Mouse (Mus musculus) kidney, embryonic 15.5 days (tissue): Measurements from ENCODE around the gene Nxph3. TPM values are rescaled to one million over a fixed set of nuclear protein-coding genes. Genes with fewer than 3 reads are reported as not detected.

ENCODE experiments used
- ATAC-seq: fragments of 200-750 bp; cut with Nextera tagmentation; replicated peaks from 2 replicates; pipeline ENCODE4 v1.8.0; 2017; ENCODE audit warnings: moderate TSS enrichment; ENCODE audit not compliant: low FRiP score
- H3K27ac ChIP-seq: fragments of 300-500 bp; sonication (generic); 2 replicates; pipeline ENCODE4 v1.5.1; 2015; ENCODE audit warnings: mild to moderate bottlenecking, inconsistent platforms
- H3K27me3 ChIP-seq: fragments of 300-500 bp; sonication (generic); 2 replicates; pipeline ENCODE4 v1.6.1; 2015; ENCODE audit warnings: inconsistent platforms
- H3K36me3 ChIP-seq: fragments of 300-500 bp; sonication (generic); 2 replicates; pipeline ENCODE4 v1.6.1; 2015; ENCODE audit warnings: inconsistent platforms
- H3K4me1 ChIP-seq: fragments of 300-500 bp; sonication (generic); 2 replicates; pipeline ENCODE4 v1.6.1; 2015; ENCODE audit warnings: inconsistent platforms
- H3K4me2 ChIP-seq: fragments of 300-500 bp; sonication (generic); 2 replicates; pipeline ENCODE4 v1.6.1; 2015; ENCODE audit warnings: moderate library complexity, mild to moderate bottlenecking, inconsistent platforms
- H3K4me3 ChIP-seq: fragments of 300-500 bp; sonication (generic); replicated peaks from 2 replicates; pipeline ENCODE4 v1.5.1; 2015; ENCODE audit warnings: mild to moderate bottlenecking, inconsistent platforms
- H3K9ac ChIP-seq: fragments of 300-500 bp; sonication (generic); 2 replicates; pipeline ENCODE4 v1.6.1; 2015; ENCODE audit warnings: mild to moderate bottlenecking, inconsistent platforms
- H3K9me3 ChIP-seq: fragments of 300-500 bp; sonication (generic); replicated peaks from 2 replicates; pipeline ENCODE4 v1.6.1; 2016; ENCODE audit warnings: inconsistent platforms
- WGBS: fragments of 180-500 bp; shearing (Covaris S2); methylation state at CpG from one replicate; pipeline ENCODE4 v1.1.7; 2015; ENCODE audit warnings: mixed read lengths; 5-methylcytosine and 5-hydroxymethylcytosine counted together
- polyA plus RNA-seq: library from polyadenylated mRNA; unstranded; fragments of >200 nt; fragmentation: Nextera tagmentation; extraction: Ambion mirVana; gene quantifications from 2 replicates; pipeline ENCODE4 v1.2.1, GENCODE M21; 2015

The Nxph3 gene
- polyA plus RNA-seq, 1 experiment from 2014 or later, result 0.40 TPM

- H3K36me3 ChIP-seq, result no peaks in the 10 kb centered on the region
- no peak for ATAC-seq
- H3K4me2 ChIP-seq, result no peak overlapping the region
- H3K4me1 ChIP-seq, result peaks cover 65% of the 10 kb centered on the region
- peaks cover 68% of the 10 kb centered on the region for H3K27me3 ChIP-seq
- H3K27ac ChIP-seq, result no peak overlapping the region
- no peak overlapping the region for H3K9ac ChIP-seq
- WGBS, result 2% methylated on average over 5 of the region's 5 CpGs
- H3K4me3 ChIP-seq, result no peak overlapping the region
- H3K9me3 ChIP-seq, result no peaks in the 10 kb centered on the region
Observed at GRCm38 (mm10) chr11:95516491-95516911, 2.1 kb upstream of the Nxph3 start.

GRCm38 (mm10) chr11:95515376-95516323, 1.3 kb upstream of the Nxph3 start:
- WGBS, result 46% methylated on average over 17 of the region's 17 CpGs
- Histone ChIP-seq H3K27me3 (peaks cover 69% of the 10 kb centered on the region), H3K27ac (0 out of 2 replicates have a peak overlapping the region, but pooled peaks have one; percentile 37), H3K9ac (no peak overlapping the region), H3K4me3 (no peak overlapping the region), H3K9me3 (no peaks in the 10 kb centered on the region), H3K4me2 (peak overlapping the region; percentile 99), H3K36me3 (no peaks in the 10 kb centered on the region), H3K4me1 (peaks cover 58% of the 10 kb centered on the region)
- ATAC-seq, result no peak

GRCm38 (mm10) chr11:95513461-95514297, 691 bp downstream of the Nxph3 start:
- Histone ChIP-seq H3K4me2 (peak overlapping the region; percentile 99), H3K4me1 (peaks cover 50% of the 10 kb centered on the region), H3K9ac (peak overlapping the region; percentile 47), H3K36me3 (no peaks in the 10 kb centered on the region), H3K9me3 (no peaks in the 10 kb centered on the region), H3K4me3 (peak overlapping the region; percentile 59), H3K27ac (no peak overlapping the region), H3K27me3 (peaks cover 74% of the 10 kb centered on the region)
- ATAC-seq, result peak; percentile 49
- WGBS, result 1% methylated on average over 63 of the region's 66 CpGs

- 80% methylated on average over 6 of the region's 6 CpGs for WGBS
- ATAC-seq, result no peak
- Histone ChIP-seq H3K9ac (no peak overlapping the region), H3K4me3 (no peak overlapping the region), H3K27me3 (peaks cover 72% of the 10 kb centered on the region), H3K36me3 (no peaks in the 10 kb centered on the region), H3K27ac (no peak overlapping the region), H3K4me2 (no peak overlapping the region; the same call in 1 of the 2 replicates), H3K9me3 (no peaks in the 10 kb centered on the region), H3K4me1 (peaks cover 57% of the 10 kb centered on the region)
Observed at GRCm38 (mm10) chr11:95512383-95512782, 2.0 kb downstream of the Nxph3 start.

- Histone ChIP-seq H3K4me3 (no peak overlapping the region), H3K27me3 (peaks cover 68% of the 10 kb centered on the region), H3K36me3 (no peaks in the 10 kb centered on the region), H3K9me3 (no peaks in the 10 kb centered on the region), H3K4me1 (peaks cover 56% of the 10 kb centered on the region), H3K27ac (no peak overlapping the region), H3K9ac (no peak overlapping the region), H3K4me2 (no peak overlapping the region)
- 80% methylated on average over 1 of the region's 1 CpGs for WGBS
- ATAC-seq, result no peak
Observed at GRCm38 (mm10) chr11:95511919-95512318, 2.5 kb downstream of the Nxph3 start.

GRCm38 (mm10) chr11:95510631-95511030, 3.7 kb downstream of the Nxph3 start:
- no peak overlapping the region for H3K4me2 ChIP-seq
- ATAC-seq, result no peak
- no peaks in the 10 kb centered on the region for H3K36me3 ChIP-seq
- no peak overlapping the region for H3K9ac ChIP-seq
- peaks cover 49% of the 10 kb centered on the region for H3K4me1 ChIP-seq
- WGBS, result 91% methylated on average over 12 of the region's 12 CpGs
- H3K27ac ChIP-seq, result no peak overlapping the region
- peaks cover 56% of the 10 kb centered on the region for H3K27me3 ChIP-seq
- no peak overlapping the region for H3K4me3 ChIP-seq
- H3K9me3 ChIP-seq, result no peaks in the 10 kb centered on the region

GRCm38 (mm10) chr11:95509126-95509717, 5.1 kb downstream of the Nxph3 start:
- Histone ChIP-seq H3K36me3 (no peaks in the 10 kb centered on the region), H3K4me3 (no peak overlapping the region), H3K27ac (no peak overlapping the region), H3K9ac (no peak overlapping the region), H3K4me2 (no peak overlapping the region), H3K4me1 (peaks cover 37% of the 10 kb centered on the region), H3K9me3 (no peaks in the 10 kb centered on the region), H3K27me3 (peaks cover 42% of the 10 kb centered on the region)
- no peak for ATAC-seq
- 85% methylated on average over 6 of the region's 6 CpGs for WGBS

GRCm38 (mm10) chr11:95508211-95508926, 6.0 kb downstream of the Nxph3 start:
- WGBS, result 44% methylated on average over 13 of the region's 13 CpGs
- H3K4me3 ChIP-seq, result no peak overlapping the region

GRCm38 (mm10) chr11:95507785-95508184, 6.6 kb downstream of the Nxph3 start:
- WGBS, result 71% methylated on average over 5 of the region's 5 CpGs
- Histone ChIP-seq H3K36me3 (no peaks in the 10 kb centered on the region), H3K4me1 (peaks cover 31% of the 10 kb centered on the region), H3K4me2 (no peak overlapping the region), H3K27me3 (peaks cover 28% of the 10 kb centered on the region), H3K9me3 (no peaks in the 10 kb centered on the region), H3K27ac (no peak overlapping the region), H3K4me3 (no peak overlapping the region), H3K9ac (no peak overlapping the region)
- no peak for ATAC-seq

More at GRCm38 (mm10) chr11:95508211-95508926, 6.0 kb downstream of the Nxph3 start:
- H3K9me3 ChIP-seq, result no peaks in the 10 kb centered on the region
- peaks cover 34% of the 10 kb centered on the region for H3K27me3 ChIP-seq
- no peaks in the 10 kb centered on the region for H3K36me3 ChIP-seq
- H3K4me2 ChIP-seq, result peak overlapping the region; percentile 42
- no peak overlapping the region for H3K27ac ChIP-seq
- H3K9ac ChIP-seq, result no peak overlapping the region
- no peak for ATAC-seq
- peaks cover 36% of the 10 kb centered on the region for H3K4me1 ChIP-seq

GRCm38 (mm10) chr11:95507041-95507716, 7.2 kb downstream of the Nxph3 start:
- Histone ChIP-seq H3K9me3 (no peaks in the 10 kb centered on the region), H3K4me3 (no peak overlapping the region), H3K27me3 (peaks cover 22% of the 10 kb centered on the region), H3K4me1 (peaks cover 31% of the 10 kb centered on the region), H3K36me3 (no peaks in the 10 kb centered on the region), H3K27ac (peak overlapping the region; percentile 48; the same call in 1 of the 2 replicates), H3K9ac (no peak overlapping the region), H3K4me2 (no peak overlapping the region)
- no peak for ATAC-seq
- WGBS, result 26% methylated on average over 12 of the region's 12 CpGs

- no peak for ATAC-seq
- WGBS, result 55% methylated on average over 6 of the region's 6 CpGs
- H3K9ac ChIP-seq, result no peak overlapping the region
- H3K27me3 ChIP-seq, result 0 out of 2 replicates have a peak, but pooled peaks cover 7% of the 10 kb centered on the region
- no peaks in the 10 kb centered on the region for H3K36me3 ChIP-seq
- H3K9me3 ChIP-seq, result no peaks in the 10 kb centered on the region
- H3K4me2 ChIP-seq, result no peak overlapping the region
- H3K4me1 ChIP-seq, result peaks cover 31% of the 10 kb centered on the region
- no peak overlapping the region for H3K27ac ChIP-seq
- no peak overlapping the region for H3K4me3 ChIP-seq
Observed at GRCm38 (mm10) chr11:95504271-95504731, 10.1 kb downstream of the Nxph3 start.
